ENCODE assay signal across 31 mouse cellular contexts in the genomic region with DNA sequence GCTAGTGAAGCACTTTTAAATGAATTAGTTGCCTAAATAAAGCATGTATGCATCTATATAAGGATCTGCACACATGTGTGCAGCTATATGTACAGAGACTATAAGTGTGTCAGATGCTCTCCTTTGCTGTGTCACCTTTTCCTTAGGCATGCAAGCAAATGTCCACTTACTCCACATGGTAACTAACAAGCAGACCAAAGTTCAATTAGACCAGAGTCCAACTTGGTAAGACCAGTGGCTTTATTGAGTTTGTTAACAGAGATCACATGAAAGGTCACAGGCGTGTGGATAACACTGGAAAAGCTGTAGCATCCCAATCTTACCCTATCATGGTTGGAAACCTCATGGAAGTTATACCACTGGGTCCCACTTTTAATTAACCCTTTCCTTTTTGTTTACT.
"Had no signal": no experiment of that assay in that cellular context is flagged by ENCODE, and none has a peak within 500 bp of the region (broad histone marks: within the 10 kb centered on the region; RNA-seq: fewer than 3 reads in every experiment).

No protein-coding gene starts in this region.

- H3K9me3 ChIP-seq: heart, embryonic 10.5 days; heart, embryonic 12.5 days; heart, embryonic 13.5 days; heart, embryonic 15.5 days; hindbrain, embryonic 10.5 days; hindbrain, embryonic 12.5 days; hindbrain, embryonic 13.5 days; hindbrain, embryonic 15.5 days; intestine, embryonic 15.5 days; kidney, embryonic 15.5 days had no signal

- H3K4me1 ChIP-seq: heart, embryonic 10.5 days; heart, embryonic 15.5 days; hindbrain, embryonic 10.5 days; hindbrain, embryonic 13.5 days; hindbrain, embryonic 15.5 days; intestine, embryonic 15.5 days had no signal

- H3K27ac ChIP-seq: heart, adult 2 months; heart, embryonic 10.5 days; heart, embryonic 13.5 days; heart, embryonic 15.5 days; hindbrain, embryonic 10.5 days; hindbrain, embryonic 12.5 days; hindbrain, embryonic 13.5 days; hindbrain, embryonic 14.5 days; hindbrain, embryonic 15.5 days; hindbrain, postnatal 0 days; intestine, embryonic 15.5 days; kidney, embryonic 15.5 days; kidney, postnatal 0 days; layer of hippocampus, adult 2 months; left cerebral cortex, adult 2 months had no signal

- H3K36me3 ChIP-seq: heart, embryonic 10.5 days; heart, embryonic 12.5 days; heart, embryonic 13.5 days; heart, embryonic 15.5 days; hindbrain, embryonic 10.5 days; hindbrain, embryonic 12.5 days; hindbrain, embryonic 13.5 days; hindbrain, embryonic 15.5 days; intestine, embryonic 15.5 days; kidney, embryonic 15.5 days had no signal

- DNase-seq: heart, adult 18-20 months; heart, adult 2 months; heart, postnatal 10 days; heart, postnatal 14 days; heart, postnatal 36 days; heart, postnatal 4 days; kidney, adult 11 months; kidney, postnatal 10 days; kidney, postnatal 14 days; kidney, postnatal 36 days; kidney, postnatal 4 days; layer of hippocampus, adult 9-11 months; layer of hippocampus, postnatal 36 days had no signal

- ATAC-seq: hindbrain, embryonic 16.5 days; hindbrain, postnatal 0 days; inflammation-experienced regulatory T-cells, adult 6 months; intestine, embryonic 15.5 days had no signal

- H3K9ac ChIP-seq: heart, embryonic 12.5 days; heart, embryonic 13.5 days; heart, embryonic 15.5 days; hindbrain, embryonic 12.5 days; hindbrain, embryonic 13.5 days; hindbrain, embryonic 14.5 days; hindbrain, embryonic 15.5 days; intestine, embryonic 15.5 days; kidney, embryonic 15.5 days had no signal

- H3K27me3 ChIP-seq: heart, embryonic 12.5 days; heart, embryonic 13.5 days; heart, embryonic 15.5 days; hindbrain, embryonic 12.5 days; hindbrain, embryonic 13.5 days; hindbrain, embryonic 15.5 days; intestine, embryonic 15.5 days; kidney, embryonic 15.5 days had no signal

- H3K4me3 ChIP-seq: heart, adult 2 months; heart, embryonic 10.5 days; heart, embryonic 12.5 days; heart, embryonic 13.5 days; heart, embryonic 15.5 days; hindbrain, embryonic 10.5 days; hindbrain, embryonic 12.5 days; hindbrain, embryonic 13.5 days; hindbrain, embryonic 15.5 days; intestine, embryonic 15.5 days; kidney, embryonic 15.5 days; layer of hippocampus, adult 2 months; left cerebral cortex, adult 2 months had no signal

- H3K4me2 ChIP-seq: heart, embryonic 11.5 days; heart, embryonic 12.5 days; heart, embryonic 13.5 days; heart, embryonic 15.5 days; hindbrain, embryonic 12.5 days; hindbrain, embryonic 13.5 days; hindbrain, embryonic 14.5 days; hindbrain, embryonic 15.5 days; intestine, embryonic 15.5 days; kidney, embryonic 15.5 days had no signal
